Mouse (Mus musculus) MEL (cell line): ENCODE measurements at regions not wholly inside any gene's neighbourhood (a gene's known extent, or its start where the extent isn't known, plus 50 kb on each side); places are given as distances from the start of the nearest gene placed in this dataset.

Experiments
- CHD1 ChIP-seq: IDR thresholded peaks from 2 replicates; pipeline ENCODE4 v1.6.1; 2012; ENCODE audit warnings: low read depth, mild to moderate bottlenecking, inconsistent platforms, low read length, improper control_type of control experiment
- CHD2 ChIP-seq: IDR thresholded peaks from 2 replicates; pipeline ENCODE4 v1.6.1; 2011; ENCODE audit warnings: low read length, improper control_type of control experiment
- CTCF ChIP-seq, 3 experiments: IDR thresholded peaks in 2 of 3; conservative IDR thresholded peaks in 1 of 3; 2 replicates each; pipeline ENCODE4 v1.5.1; 2011 to 2012; ENCODE audit warnings: low read length in 3 of 3, low read depth in 2 of 3, mild to moderate bottlenecking in 2 of 3, improper control_type of control experiment in 1 of 3, inconsistent platforms in 1 of 3, mixed read lengths in 1 of 3, moderate library complexity in 1 of 3; ENCODE audit not compliant: control insufficient read depth in 1 of 3, insufficient read depth in 1 of 3, poor library complexity in 1 of 3, severe bottlenecking in 1 of 3
- ELF1 ChIP-seq: IDR thresholded peaks from 2 replicates; pipeline ENCODE4 v1.6.1; 2014; ENCODE audit warnings: low read depth, mild to moderate bottlenecking, inconsistent platforms, low read length, improper control_type of control experiment, moderate library complexity
- EP300 ChIP-seq, 2 experiments: IDR thresholded peaks; 2 replicates each; pipeline ENCODE4 v1.6.1; 2011; ENCODE audit warnings: improper control_type of control experiment in 2 of 2, low read length in 2 of 2, low read depth in 1 of 2, mild to moderate bottlenecking in 1 of 2
- JUND ChIP-seq: IDR thresholded peaks from 2 replicates; pipeline ENCODE4 v1.6.1; 2011; ENCODE audit warnings: low read depth, mild to moderate bottlenecking, improper control_type of control experiment, low read length
- MAZ ChIP-seq: IDR thresholded peaks from 2 replicates; pipeline ENCODE4 v1.6.1; 2012; ENCODE audit warnings: low read depth, mild to moderate bottlenecking, inconsistent platforms, low read length, improper control_type of control experiment
- POLR2A ChIP-seq, 2 experiments: IDR thresholded peaks; 2 replicates each; pipeline ENCODE4 v1.6.1; 2011 to 2012; ENCODE audit warnings: low read length in 2 of 2, mild to moderate bottlenecking in 2 of 2, control low read depth in 1 of 2, improper control_type of control experiment in 1 of 2, low read depth in 1 of 2, moderate library complexity in 1 of 2; ENCODE audit not compliant: control insufficient read depth in 1 of 2, insufficient read depth in 1 of 2, poor library complexity in 1 of 2
- POLR2AphosphoS5 ChIP-seq: IDR thresholded peaks from 2 replicates; pipeline ENCODE4 v1.6.1; 2012; ENCODE audit warnings: low read depth, borderline replicate concordance, mild to moderate bottlenecking, inconsistent platforms, low read length, moderate library complexity, mixed read lengths
- SMC3 ChIP-seq: IDR thresholded peaks from 2 replicates; pipeline ENCODE4 v1.6.1; 2011; ENCODE audit warnings: low read depth, low read length, improper control_type of control experiment
- USF1 ChIP-seq: IDR thresholded peaks from 2 replicates; pipeline ENCODE4 v1.6.1; 2014; ENCODE audit warnings: low read depth, mild to moderate bottlenecking, inconsistent platforms, low read length, improper control_type of control experiment, moderate library complexity

GRCm38 (mm10) chr11:19420143-19420542 lies 401.4 kb upstream of the Meis1 start:
- TF ChIP-seq USF1 (no peak), CHD2 (no peak), POLR2AphosphoS5 (no peak), MAZ (no peak), POLR2A (IDR thresholded peaks at IDR 0.05; ENCODE audit: control insufficient read depth in 1 of 2, insufficient read depth in 1 of 2, low read depth in 1 of 2, low read length in 2 of 2, poor library complexity in 1 of 2) (no peak), ELF1 (no peak), CTCF (IDR thresholded peaks at IDR 0.05 in 2 of 3, conservative IDR thresholded peaks at IDR 0.05 in 1 of 3; ENCODE audit: control insufficient read depth in 1 of 3, insufficient read depth in 1 of 3, low read depth in 2 of 3, low read length in 3 of 3, poor library complexity in 1 of 3, severe bottlenecking in 1 of 3) (no peak), EP300 (IDR thresholded peaks at IDR 0.05; ENCODE audit: low read depth in 1 of 2, low read length in 2 of 2) (no peak), JUND (no peak), SMC3 (no peak), CHD1 (no peak)
